Mouse (Mus musculus) embryo, embryonic 9.5 days (tissue): ENCODE measurements at regions not wholly inside any gene's neighbourhood (a gene's known extent, or its start where the extent isn't known, plus 50 kb on each side); places are given as distances from the start of the nearest gene placed in this dataset.

ENCODE experiments used
- DNase-seq: peaks from one replicate; pipeline ENCODE4 v3.0.0-alpha.2; 2017; ENCODE audit errors: extremely low spot score

GRCm38 (mm10) chr19:36229941-36230340 is 110.0 kb upstream of the Ankrd1 start:
- DNase-seq: no peak

DNA sequence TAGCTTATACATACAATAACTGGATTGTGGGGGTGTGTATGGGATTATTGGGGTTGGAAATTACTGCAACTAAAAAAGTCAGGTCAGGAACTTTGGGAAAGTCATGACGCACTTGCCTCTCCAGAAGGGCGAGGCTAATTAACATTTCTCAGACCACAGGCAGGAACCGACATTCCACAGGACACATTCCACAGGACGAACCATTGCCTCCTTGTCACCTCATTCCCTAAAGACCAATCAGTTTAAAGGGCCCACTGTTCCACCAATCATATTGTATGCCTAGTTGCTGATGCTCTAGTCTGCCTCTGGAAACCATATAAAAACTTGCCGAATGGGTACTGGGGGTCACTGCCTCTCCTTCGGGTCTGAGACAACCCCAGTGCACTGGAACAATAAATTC is 113.0 kb upstream of the Pcgf5 start:
- DNase-seq: no peak

DNA sequence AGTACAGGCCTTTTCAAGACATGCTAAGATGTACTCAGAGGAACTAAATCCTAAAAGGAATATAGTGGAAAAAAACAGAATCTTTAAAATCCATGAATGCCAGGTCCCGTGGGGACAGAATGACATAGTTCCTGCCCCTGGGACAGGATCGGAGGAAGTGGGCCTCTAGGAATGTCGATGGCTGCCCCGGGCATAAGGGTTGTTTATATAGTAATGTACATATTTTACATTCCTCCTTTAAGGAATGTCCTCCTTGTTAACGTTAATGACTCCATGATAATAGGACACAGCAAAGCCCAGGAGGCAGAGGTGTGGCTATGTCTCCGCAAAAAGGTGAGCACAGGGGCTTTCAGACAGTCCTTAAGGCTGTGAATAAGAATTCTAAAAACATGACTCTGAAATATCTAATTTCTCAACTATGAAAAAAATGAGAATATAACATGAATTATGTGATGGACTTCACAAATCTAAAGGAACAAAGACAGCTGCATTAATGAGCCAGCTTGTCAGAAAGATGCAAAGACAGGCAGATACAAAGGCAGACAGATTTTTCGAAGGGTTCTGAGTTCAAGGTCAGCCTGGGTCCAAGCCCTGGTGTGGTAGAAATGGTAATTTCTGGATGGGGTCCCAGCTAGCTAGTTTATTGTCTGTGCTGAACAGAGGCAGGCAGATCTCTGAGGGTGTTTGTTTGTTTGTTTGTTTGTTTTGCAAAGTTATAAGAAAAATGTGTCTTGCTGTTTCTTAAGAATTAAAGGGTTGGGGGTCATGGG is 111.3 kb upstream of the Pcgf5 start:
- DNase-seq: no peak

GRCm38 (mm10) chr19:36237751-36238150 is 110.4 kb upstream of the Pcgf5 start:
- no peak for DNase-seq

DNA sequence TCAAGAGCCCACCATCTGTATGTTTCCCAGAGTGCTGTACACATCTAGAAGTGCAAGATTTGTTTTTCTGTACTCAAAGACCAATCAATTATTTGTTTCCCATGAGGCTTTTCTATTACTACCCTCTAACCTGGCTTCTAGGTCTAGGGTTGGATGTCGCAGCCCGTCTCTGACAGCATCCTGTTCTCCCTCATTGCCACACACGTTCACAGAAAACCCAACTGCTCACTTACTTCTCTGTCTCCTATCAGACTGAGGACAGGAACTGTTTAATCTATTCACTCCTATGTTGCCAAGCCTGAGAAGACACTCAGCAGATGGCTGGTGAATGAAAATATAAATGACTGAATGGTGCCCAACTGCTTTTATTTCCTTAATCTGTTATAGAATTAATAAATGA is 109.6 kb upstream of the Pcgf5 start:
- DNase-seq: no peak

DNA sequence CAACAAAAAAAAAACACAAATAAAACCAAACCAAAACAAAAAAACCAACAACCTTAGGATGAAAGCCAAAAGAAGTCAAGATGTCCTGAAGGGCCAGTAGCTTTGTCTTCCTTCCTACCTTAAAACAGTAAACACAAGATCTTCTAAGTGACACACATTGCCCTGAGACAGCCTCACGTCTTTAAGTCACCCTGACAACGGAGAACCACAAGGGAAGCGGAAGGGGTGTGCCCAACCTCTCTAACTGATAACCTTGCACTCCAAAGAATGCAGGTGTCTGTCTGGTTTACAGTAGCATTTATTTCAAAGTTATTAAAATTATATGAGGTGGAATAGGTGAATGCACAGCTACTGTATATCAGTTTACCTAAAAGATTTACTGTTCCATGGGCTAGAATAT is 105.7 kb upstream of the Pcgf5 start:
- DNase-seq: no peak

- DNase-seq: no peak
These were observed 105.2 kb upstream of the Pcgf5 start for GRCm38 (mm10) chr19:36242946-36243345.

- DNase-seq: no peak
These were observed 95.6 kb upstream of the Pcgf5 start for GRCm38 (mm10) chr19:36252522-36252921.

DNA sequence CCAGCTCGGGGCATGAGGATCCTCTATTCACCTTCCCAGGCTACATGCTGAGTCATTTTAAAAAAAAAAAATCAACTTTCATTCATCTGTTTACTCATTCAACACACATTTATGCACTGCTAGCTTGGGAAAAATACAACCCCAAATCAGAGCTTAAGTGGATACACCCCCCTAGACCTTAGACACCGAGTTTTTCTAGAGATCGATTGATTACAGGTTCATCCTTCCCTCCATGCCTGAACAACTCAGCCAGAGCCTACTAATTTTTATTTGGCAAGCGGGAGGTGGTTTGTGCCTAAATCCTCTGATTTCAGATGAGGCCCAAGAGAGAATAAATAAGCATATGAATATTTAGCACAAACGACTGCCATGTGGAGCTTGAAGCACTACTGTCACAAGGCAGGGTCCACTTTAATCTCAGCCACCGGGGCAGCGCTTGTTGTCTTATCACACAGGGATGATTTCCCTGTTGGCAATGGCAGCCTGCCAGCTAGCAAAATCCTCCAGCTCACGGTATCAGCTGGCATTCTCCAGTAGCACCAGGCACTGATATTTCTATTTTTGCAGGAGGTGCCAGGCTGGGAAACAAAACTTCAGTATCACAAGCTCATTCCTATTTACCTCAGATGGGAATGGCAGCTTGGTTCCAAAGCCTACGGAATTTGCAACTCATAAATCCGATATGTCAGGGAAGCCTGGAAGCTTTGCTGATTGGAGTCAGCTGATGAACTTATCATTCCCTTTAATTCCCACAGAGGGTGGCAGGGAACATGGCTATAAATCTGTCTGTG is 90.2 kb upstream of the Pcgf5 start:
- no peak for DNase-seq

GRCm38 (mm10) chr19:36261819-36262218 is 86.3 kb upstream of the Pcgf5 start:
- DNase-seq: no peak

GRCm38 (mm10) chr19:36263923-36264322 is 84.2 kb upstream of the Pcgf5 start:
- no peak for DNase-seq

DNA sequence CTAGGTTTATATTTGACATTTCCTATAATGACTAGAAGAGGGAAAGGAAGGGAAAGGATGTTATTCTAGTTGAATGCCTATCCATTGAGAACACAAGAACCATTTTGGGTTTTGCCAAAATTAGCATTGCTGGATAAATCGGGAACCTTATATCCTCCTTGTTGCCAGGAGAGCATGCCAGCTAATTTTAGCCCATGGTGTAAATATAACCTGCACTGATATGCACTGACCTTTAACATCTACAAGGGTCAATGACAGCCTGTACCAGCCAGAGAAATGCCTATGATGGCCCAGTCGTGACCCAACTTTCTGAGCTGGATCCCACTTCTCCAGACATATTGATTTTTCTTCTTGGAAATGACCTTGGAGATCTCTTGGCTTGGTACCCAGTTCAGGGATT is 83.7 kb upstream of the Pcgf5 start:
- DNase-seq: no peak

DNA sequence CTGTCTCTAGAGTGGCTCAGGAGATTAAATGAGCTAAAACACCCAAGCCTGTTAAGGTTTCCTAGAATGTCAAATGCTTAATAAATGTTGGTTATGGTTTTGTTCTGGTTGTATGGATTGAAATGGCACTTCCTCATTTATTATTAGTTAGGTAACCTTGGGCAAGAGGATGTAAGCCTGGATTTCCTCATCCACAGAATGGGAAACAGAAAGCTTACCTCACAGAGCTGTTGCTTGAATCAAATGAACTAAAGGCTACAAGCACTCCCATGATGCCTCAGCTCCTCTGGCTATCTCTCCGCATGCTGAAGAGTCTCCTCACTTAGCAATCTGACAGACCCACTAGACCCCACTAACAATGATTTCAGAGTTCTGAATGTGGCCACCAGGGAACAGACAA is 82.8 kb upstream of the Pcgf5 start:
- DNase-seq: no peak

GRCm38 (mm10) chr19:36266346-36266745 is 81.8 kb upstream of the Pcgf5 start:
- DNase-seq: no peak

DNA sequence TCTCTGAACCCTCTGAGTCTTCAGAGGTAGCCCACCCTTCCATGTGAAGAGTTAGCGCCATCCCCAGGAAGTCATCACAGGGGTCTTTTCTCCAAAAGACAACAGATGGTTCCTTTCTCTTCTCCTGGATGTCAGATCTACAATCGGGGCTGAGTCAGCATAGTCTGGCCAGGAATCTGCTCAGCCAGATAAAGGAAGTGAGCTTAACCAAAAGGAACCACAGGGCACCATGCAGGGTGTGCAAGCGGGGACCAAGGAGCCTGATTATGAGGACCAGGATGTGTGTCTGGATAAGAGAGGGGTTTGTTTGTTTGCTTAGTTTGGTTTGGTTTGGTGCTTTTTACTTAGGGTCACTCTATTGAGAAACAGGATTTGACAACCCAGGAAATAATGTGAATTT is 74.6 kb upstream of the Pcgf5 start:
- no peak for DNase-seq

DNA sequence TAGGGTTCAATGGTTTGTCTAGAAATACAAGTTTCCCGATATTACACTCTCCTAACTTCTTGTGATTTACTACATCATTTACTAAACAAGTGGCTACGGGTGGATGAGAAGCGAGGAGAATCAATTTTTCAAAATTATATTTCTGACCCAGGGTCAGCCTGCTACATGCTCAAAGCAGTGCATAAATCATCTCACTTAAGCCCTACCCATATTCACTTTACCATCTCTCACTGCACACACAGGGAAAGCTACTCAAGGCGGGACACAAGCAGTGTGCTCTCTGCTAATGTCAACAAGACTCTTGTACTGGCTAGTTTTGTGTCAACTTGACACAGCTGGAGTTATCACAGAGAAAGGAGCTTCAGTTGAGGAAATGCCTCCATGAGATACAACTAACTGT is 62.6 kb upstream of the Pcgf5 start:
- no peak for DNase-seq

DNA sequence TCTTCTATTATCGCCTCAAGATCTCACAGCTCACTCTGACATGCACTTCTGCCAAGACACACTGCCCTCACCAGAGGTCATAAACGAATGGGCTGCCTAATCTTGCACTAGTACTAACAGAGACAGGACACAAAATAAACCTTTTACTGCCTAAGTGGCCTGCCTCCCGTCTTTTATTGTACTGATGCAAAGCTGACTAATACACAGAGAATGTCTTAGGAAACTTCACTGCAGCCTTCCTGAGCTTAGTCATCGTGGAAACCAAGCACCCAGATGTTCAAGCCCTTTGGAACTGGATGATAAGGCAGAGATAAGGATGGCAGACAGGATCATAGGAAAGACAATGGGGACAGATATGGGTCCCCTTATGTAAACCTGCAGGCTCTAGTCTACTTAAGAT is 57.3 kb upstream of the Pcgf5 start:
- DNase-seq: no peak

GRCm38 (mm10) chr19:36293177-36293969 is 54.7 kb upstream of the Pcgf5 start:
- no peak for DNase-seq
